Comparison of ENCODE assay signal across 9 mouse cellular contexts in genomic region chr2:157292093-157292492, GRCm38 (mm10). TPM values are rescaled to one million over a fixed set of nuclear protein-coding genes. Genes with fewer than 3 reads are reported as not detected.
DNase-seq lines count a peak whose midpoint lies in the region; ATAC-seq and TF ChIP-seq lines count a peak whose summit lies in the region.
"Had no signal": no experiment of that assay in that cellular context is flagged by ENCODE, and none has a peak within 500 bp of the region (broad histone marks: within the 10 kb centered on the region; RNA-seq: fewer than 3 reads in every experiment).

No protein-coding gene starts in this region.

- H3K9ac ChIP-seq in lung, embryonic 14.5 days: no peak overlapping the region
- H3K9ac ChIP-seq: hindbrain, embryonic 15.5 days had no signal

- no peak for DNase-seq in testis, postnatal 14 days (ENCODE audit: low spot score)
- peak; percentile 74 to 86 for DNase-seq in kidney, postnatal 25 days
- DNase-seq in lung, embryonic 14.5 days: peak; percentile 87
- DNase-seq in skeletal muscle tissue, adult 2 months (ENCODE audit: low read depth, low spot score): peak; percentile 23
- no peak for DNase-seq in yolk sac, embryonic 10.5 days (ENCODE audit: low spot score)

- no peak overlapping the region for H3K4me2 ChIP-seq in lung, embryonic 14.5 days
- H3K4me2 ChIP-seq: hindbrain, embryonic 15.5 days had no signal

- H3K9me3 ChIP-seq in lung, embryonic 14.5 days (ENCODE audit: low read depth, low read length): no peaks in the 10 kb centered on the region
- H3K9me3 ChIP-seq: hindbrain, embryonic 15.5 days had no signal

- no peaks in the 10 kb centered on the region for H3K4me1 ChIP-seq in testis, adult 2 months (ENCODE audit: control insufficient read depth, insufficient read depth, low read length)
- no peaks in the 10 kb centered on the region for H3K4me1 ChIP-seq in bone marrow, adult 2 months (ENCODE audit: control insufficient read depth, insufficient read depth, low read length)
- H3K4me1 ChIP-seq in lung, embryonic 14.5 days (ENCODE audit: insufficient read depth): no peaks in the 10 kb centered on the region

- H3K4me3 ChIP-seq in testis, adult 2 months (ENCODE audit: control insufficient read depth, low read depth, low read length): no peak overlapping the region
- H3K4me3 ChIP-seq in bone marrow, adult 2 months (replicated peaks; ENCODE audit: control insufficient read depth, low read depth, low read length): no peak overlapping the region
- H3K4me3 ChIP-seq in lung, embryonic 14.5 days (ENCODE audit: low read depth, low read length): no peak overlapping the region
- H3K4me3 ChIP-seq: hindbrain, embryonic 15.5 days had no signal

- H3K36me3 ChIP-seq in testis, adult 2 months (ENCODE audit: control insufficient read depth, insufficient read depth, low read length): peaks cover 8% of the 10 kb centered on the region
- peaks cover 96% of the 10 kb centered on the region for H3K36me3 ChIP-seq in lung, embryonic 14.5 days (ENCODE audit: insufficient read depth)

- TF ChIP-seq POLR2A in testis, adult 2 months (IDR thresholded peaks at IDR 0.05; ENCODE audit: control insufficient read depth, low read depth, low read length): no peak
- TF ChIP-seq POLR2A in bone marrow, adult 2 months (IDR thresholded peaks at IDR 0.05; ENCODE audit: borderline replicate concordance, control insufficient read depth, low read depth, low read length): no peak

- TF ChIP-seq CTCF in testis, adult 2 months (IDR thresholded peaks at IDR 0.05; ENCODE audit: control insufficient read depth, insufficient read depth, insufficient replicate concordance, low read depth, low read length): peak; percentile 58; the same call in 1 of the 2 replicates
- peak; percentile 78 for TF ChIP-seq CTCF in bone marrow, adult 2 months (IDR thresholded peaks at IDR 0.05; ENCODE audit: control insufficient read depth, insufficient read depth, low read length)
- peak; percentile 87 for TF ChIP-seq CTCF in lung, embryonic 14.5 days (IDR thresholded peaks at IDR 0.05; ENCODE audit: low read depth)

- WGBS in bone marrow, adult 2 months: 13% methylated on average over 2 of the region's 2 CpGs
- WGBS in lung, embryonic 14.5 days: 11% methylated on average over 2 of the region's 2 CpGs

- 0 out of 2 replicates have a peak, but pooled peaks have one; percentile 57 for ATAC-seq in erythroblast, adult 5-6 weeks (replicated peaks; ENCODE audit: low FRiP score, poor library complexity, severe bottlenecking)
- ATAC-seq in lung, embryonic 14.5 days (ENCODE audit: insufficient read depth): no peak

- H3K27me3 ChIP-seq in testis, adult 2 months (ENCODE audit: control insufficient read depth, insufficient read depth, low read length): no peaks in the 10 kb centered on the region
- no peaks in the 10 kb centered on the region for H3K27me3 ChIP-seq in lung, embryonic 14.5 days (ENCODE audit: insufficient read depth, low read length)
- H3K27me3 ChIP-seq: hindbrain, embryonic 15.5 days had no signal

- no peak overlapping the region for H3K27ac ChIP-seq in testis, adult 2 months (ENCODE audit: control insufficient read depth, insufficient read depth, low read depth, low read length)
- H3K27ac ChIP-seq in bone marrow, adult 2 months (ENCODE audit: control insufficient read depth, insufficient read depth, low read depth, low read length, poor library complexity): no peak overlapping the region
- no peak overlapping the region for H3K27ac ChIP-seq in lung, embryonic 14.5 days (ENCODE audit: low read depth)
- H3K27ac ChIP-seq: hindbrain, embryonic 15.5 days had no signal

RNA-seq across cellular contexts. Expression of gene Mroh8, which starts 12.7 kb away (rescaled TPM):
- 71.3 and 75.0 TPM in 2 replicates for polyA plus RNA-seq in testis, adult 2 months (2012; rRNA removed)
- polyA plus RNA-seq in bone marrow, adult 2 months (2011; ENCODE audit: insufficient read depth, insufficient read length, low replicate concordance, missing spikeins): 3.4 TPM in 1 of 2 replicates, not detected in the other
- total RNA-seq in erythroblast, adult 5-6 weeks (2015; ENCODE audit: low replicate concordance): not detected in 2 replicates
- not detected in 2 replicates for total RNA-seq in erythroblast, adult 5-6 weeks (2017; ENCODE audit: low replicate concordance)
- polyA plus RNA-seq in lung, embryonic 14.5 days (2014; fragmentation: Nextera tagmentation; extraction: Ambion mirVana): 0.43 and 0.50 TPM in 2 replicates

RNA-seq across cellular contexts. Expression of gene Rpn2, which starts 13.3 kb away (rescaled TPM):
- 400 and 406 TPM in 2 replicates for polyA plus RNA-seq in testis, adult 2 months (2012; rRNA removed)
- 76.1 and 97.0 TPM in 2 replicates for polyA plus RNA-seq in bone marrow, adult 2 months (2011; ENCODE audit: insufficient read depth, insufficient read length, low replicate concordance, missing spikeins)
- total RNA-seq in erythroblast, adult 5-6 weeks (2015; ENCODE audit: low replicate concordance): 55.4 and 67.8 TPM in 2 replicates
- total RNA-seq in erythroblast, adult 5-6 weeks (2017; ENCODE audit: low replicate concordance): 51.6 and 53.3 TPM in 2 replicates
- polyA plus RNA-seq in lung, embryonic 14.5 days (2014; fragmentation: Nextera tagmentation; extraction: Ambion mirVana): 355 and 359 TPM in 2 replicates

RNA-seq across cellular contexts. Expression of gene Ghrh, which starts 55.2 kb away (rescaled TPM):
- polyA plus RNA-seq in testis, adult 2 months (2012; rRNA removed): 0.89 and 1.5 TPM in 2 replicates
- polyA plus RNA-seq in bone marrow, adult 2 months (2011; ENCODE audit: insufficient read depth, insufficient read length, low replicate concordance, missing spikeins): not detected in 2 replicates
- not detected in 2 replicates for total RNA-seq in erythroblast, adult 5-6 weeks (2015; ENCODE audit: low replicate concordance)
- not detected in 2 replicates for total RNA-seq in erythroblast, adult 5-6 weeks (2017; ENCODE audit: low replicate concordance)
- polyA plus RNA-seq in lung, embryonic 14.5 days (2014; fragmentation: Nextera tagmentation; extraction: Ambion mirVana): not detected in 2 replicates

Comparison
In these comparisons a context has a peak if more than half of its experiments do, and no peak if none do; other contexts are left out.
1. DNase-seq: peak in kidney, postnatal 25 days (2 of 2), lung, embryonic 14.5 days (single experiment) and skeletal muscle tissue, adult 2 months (single experiment); none in testis, postnatal 14 days (single experiment) and yolk sac, embryonic 10.5 days (single experiment).
2. RNA of gene Mroh8, which starts 12.7 kb away (polyA plus RNA-seq): 71.3 to 75.0 TPM in testis, adult 2 months; 3.4 TPM in bone marrow, adult 2 months and 0.43 to 0.50 TPM in lung, embryonic 14.5 days; every median in the first group is over 10 times any median in the second.
3. Peak in every context shown above with its lines, with median percentiles within 50 percentile points of each other: CTCF ChIP-seq.